Mouse (Mus musculus) bone marrow macrophage, adult 2 months (primary cell): ENCODE data around the gene Fh1.

Experiments
- CTCF ChIP-seq: IDR thresholded peaks from 2 replicates; pipeline ENCODE4 v1.5.1; 2012; ENCODE audit warnings: low read depth, mild to moderate bottlenecking, low read length, moderate library complexity
- POLR2A ChIP-seq: IDR thresholded peaks from 2 replicates; pipeline ENCODE4 v1.6.1; 2012; ENCODE audit warnings: mild to moderate bottlenecking, low read depth, low read length, borderline replicate concordance

GRCm38 (mm10) chr1:175632470-175632869 lies 7.0 kb upstream of the Fh1 start:
- TF ChIP-seq CTCF (no peak), POLR2A (no peak)
